Mouse (Mus musculus) layer of hippocampus, adult 2 months (tissue): ENCODE measurements at regions not wholly inside any gene's neighbourhood (a gene's known extent, or its start where the extent isn't known, plus 50 kb on each side); places are given as distances from the start of the nearest gene placed in this dataset.

ENCODE experiments used
- DNase-seq, 2 experiments: peaks; one replicate each; pipeline ENCODE4 v3.0.0; 2022; ENCODE audit warnings: low spot score in 2 of 2
- H3K27ac ChIP-seq: fragments of 200-600 bp; 2 replicates; pipeline ENCODE4 v1.8.1; 2022
- H3K4me3 ChIP-seq: fragments of 200-600 bp; 2 replicates; pipeline ENCODE4 v1.8.1; 2022; ENCODE audit warnings: mild to moderate bottlenecking
- CTCF ChIP-seq: fragments of 200-600 bp; conservative IDR thresholded peaks from 2 replicates; pipeline ENCODE4 v1.8.1; 2022; ENCODE audit warnings: antibody characterized with exemption, mild to moderate bottlenecking, moderate library complexity

GRCm38 (mm10) chr1:73702428-73702842 is 421.8 kb downstream of the Tns1 start:
- no peak for DNase-seq
- H3K4me3 ChIP-seq = no peak overlapping the region
- H3K27ac ChIP-seq = no peak overlapping the region
- no peak for TF ChIP-seq CTCF

- H3K4me3 ChIP-seq = no peak overlapping the region
- TF ChIP-seq CTCF = no peak
- H3K27ac ChIP-seq = no peak overlapping the region
- DNase-seq = peak in 1 of 2 experiments; percentile 7
Observed at GRCm38 (mm10) chr1:73693537-73693936, 430.7 kb downstream of the Tns1 start.

GRCm38 (mm10) chr1:73685734-73686133 is 438.5 kb downstream of the Tns1 start:
- no peak for DNase-seq
- TF ChIP-seq CTCF = no peak
- no peak overlapping the region for H3K27ac ChIP-seq
- H3K4me3 ChIP-seq = no peak overlapping the region

GRCm38 (mm10) chr1:73685066-73685465 is 439.2 kb downstream of the Tns1 start:
- no peak for DNase-seq
- no peak for TF ChIP-seq CTCF
- no peak overlapping the region for H3K27ac ChIP-seq
- no peak overlapping the region for H3K4me3 ChIP-seq

GRCm38 (mm10) chr1:73684166-73684565 is 440.1 kb downstream of the Tns1 start:
- no peak for TF ChIP-seq CTCF
- no peak for DNase-seq
- Histone ChIP-seq H3K27ac (no peak overlapping the region), H3K4me3 (no peak overlapping the region)

GRCm38 (mm10) chr1:73683132-73683888 is 440.9 kb downstream of the Tns1 start:
- DNase-seq = no peak
- Histone ChIP-seq H3K27ac (no peak overlapping the region), H3K4me3 (no peak overlapping the region)
- no peak for TF ChIP-seq CTCF

GRCm38 (mm10) chr1:73681697-73682096 is 442.6 kb downstream of the Tns1 start:
- Histone ChIP-seq H3K27ac (no peak overlapping the region), H3K4me3 (no peak overlapping the region)
- TF ChIP-seq CTCF = no peak
- no peak for DNase-seq

GRCm38 (mm10) chr1:73680829-73681228 is 443.4 kb downstream of the Tns1 start:
- no peak for TF ChIP-seq CTCF
- no peak overlapping the region for H3K27ac ChIP-seq
- no peak for DNase-seq
- H3K4me3 ChIP-seq = no peak overlapping the region

GRCm38 (mm10) chr1:73673851-73674235 is 450.4 kb downstream of the Tns1 start:
- TF ChIP-seq CTCF = no peak
- no peak for DNase-seq
- Histone ChIP-seq H3K4me3 (no peak overlapping the region), H3K27ac (no peak overlapping the region)

GRCm38 (mm10) chr1:73673191-73673850 is 450.9 kb downstream of the Tns1 start:
- Histone ChIP-seq H3K4me3 (no peak overlapping the region), H3K27ac (no peak overlapping the region)
- no peak for DNase-seq
- TF ChIP-seq CTCF = no peak

- TF ChIP-seq CTCF = no peak
- H3K4me3 ChIP-seq = no peak overlapping the region
- no peak overlapping the region for H3K27ac ChIP-seq
- DNase-seq = no peak
Observed at GRCm38 (mm10) chr1:73672239-73672638, 452.0 kb downstream of the Tns1 start.

GRCm38 (mm10) chr1:73668691-73669090 is 455.6 kb downstream of the Tns1 start:
- no peak for TF ChIP-seq CTCF
- H3K4me3 ChIP-seq = no peak overlapping the region

GRCm38 (mm10) chr1:73663546-73663945 is 460.7 kb downstream of the Tns1 start:
- H3K4me3 ChIP-seq = no peak overlapping the region
- no peak for DNase-seq
- no peak for TF ChIP-seq CTCF
- no peak overlapping the region for H3K27ac ChIP-seq

More at GRCm38 (mm10) chr1:73668691-73669090, 455.6 kb downstream of the Tns1 start:
- no peak for DNase-seq
- no peak overlapping the region for H3K27ac ChIP-seq

- H3K27ac ChIP-seq = no peak overlapping the region
- DNase-seq = no peak
- TF ChIP-seq CTCF = no peak
- no peak overlapping the region for H3K4me3 ChIP-seq
Observed at GRCm38 (mm10) chr1:73645011-73645410, 479.2 kb downstream of the Tns1 start.
